Mouse (Mus musculus) hindbrain, embryonic 11.5 days (tissue): ENCODE measurements around the gene Etfa. TPM values are rescaled to one million over a fixed set of nuclear protein-coding genes. Genes with fewer than 3 reads are reported as not detected.

ENCODE experiments used
- ATAC-seq: fragments of 200-750 bp; cut with Nextera tagmentation; 2 replicates; pipeline ENCODE4 v1.8.0; 2017; ENCODE audit warnings: mild to moderate bottlenecking, moderate TSS enrichment, moderate library complexity; ENCODE audit not compliant: low FRiP score
- DNase-seq: peaks from one replicate; pipeline ENCODE4 v3.0.0-alpha.2; 2015; ENCODE audit warnings: low spot score
- H3K27ac ChIP-seq: fragments of 300-500 bp; sonication (generic); 2 replicates; pipeline ENCODE4 v1.5.1; 2014; ENCODE audit warnings: mild to moderate bottlenecking, low read depth, low read length
- H3K27me3 ChIP-seq: fragments of 300-500 bp; sonication (generic); 2 replicates; pipeline ENCODE4 v1.6.1; 2014; ENCODE audit warnings: mild to moderate bottlenecking, low read length, moderate library complexity, mixed read lengths; ENCODE audit not compliant: control insufficient read depth, insufficient read depth
- H3K36me3 ChIP-seq: fragments of 300-500 bp; sonication (generic); 2 replicates; pipeline ENCODE4 v1.6.1; 2014; ENCODE audit warnings: mild to moderate bottlenecking, low read length, moderate library complexity, mixed read lengths; ENCODE audit not compliant: control insufficient read depth, insufficient read depth
- H3K4me1 ChIP-seq: fragments of 300-500 bp; sonication (generic); replicated peaks from 2 replicates; pipeline ENCODE4 v1.6.1; 2014; ENCODE audit warnings: low read length, mixed read lengths; ENCODE audit not compliant: control insufficient read depth, insufficient read depth
- H3K4me2 ChIP-seq: fragments of 300-500 bp; sonication (generic); replicated peaks from 2 replicates; pipeline ENCODE4 v1.6.1; 2014; ENCODE audit warnings: mild to moderate bottlenecking, low read depth, low read length
- H3K4me3 ChIP-seq: fragments of 300-500 bp; sonication (generic); 2 replicates; pipeline ENCODE4 v1.5.1; 2014; ENCODE audit warnings: low read depth, low read length
- H3K9ac ChIP-seq: fragments of 300-500 bp; sonication (generic); 2 replicates; pipeline ENCODE4 v1.6.1; 2014; ENCODE audit warnings: low read depth, low read length
- H3K9me3 ChIP-seq: fragments of 300-500 bp; sonication (generic); 2 replicates; pipeline ENCODE4 v1.6.1; 2016; ENCODE audit warnings: low read length; ENCODE audit not compliant: control insufficient read depth
- WGBS: fragments of 180-500 bp; shearing (Covaris S2); extraction: QIAGEN DNeasy Blood & Tissue Kit; methylation state at CpG from one replicate; pipeline ENCODE4 v1.1.7; 2014; 5-methylcytosine and 5-hydroxymethylcytosine counted together
- polyA plus RNA-seq: library from polyadenylated mRNA; unstranded; fragments of >200 nt; fragmentation: Nextera tagmentation; extraction: Ambion mirVana; gene quantifications from 2 replicates; pipeline ENCODE4 v1.2.1, GENCODE M21; 2014

Etfa gene
- polyA plus RNA-seq, 1 experiment from 2014 or later = 131 TPM

DNA sequence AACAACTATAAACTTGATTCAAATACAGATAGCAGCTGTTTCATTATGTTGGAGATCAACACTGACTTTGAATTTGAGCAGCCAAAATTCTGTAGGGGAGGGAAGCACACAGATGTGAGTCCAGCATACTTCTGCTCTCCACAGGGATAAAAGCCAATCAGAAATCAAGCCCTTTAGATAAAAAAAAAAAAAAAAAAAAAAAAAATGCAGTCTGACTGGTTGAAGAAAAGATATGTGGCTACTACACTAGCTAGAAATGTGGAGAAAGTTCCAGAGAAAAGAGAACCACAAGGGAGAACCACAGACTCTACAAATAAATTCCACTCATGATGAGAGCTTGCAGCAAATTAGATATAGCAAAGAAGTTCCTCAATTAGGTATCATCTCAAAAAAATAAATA, 33.3 kb downstream of the Etfa start:
- Histone ChIP-seq H3K4me2 (no peak overlapping the region), H3K9ac (no peak overlapping the region), H3K27me3 (no peaks in the 10 kb centered on the region), H3K36me3 (no peaks in the 10 kb centered on the region), H3K4me1 (no peaks in the 10 kb centered on the region), H3K27ac (no peak overlapping the region), H3K9me3 (no peaks in the 10 kb centered on the region), H3K4me3 (no peak overlapping the region)
- ATAC-seq = no peak
- no peak for DNase-seq

DNA sequence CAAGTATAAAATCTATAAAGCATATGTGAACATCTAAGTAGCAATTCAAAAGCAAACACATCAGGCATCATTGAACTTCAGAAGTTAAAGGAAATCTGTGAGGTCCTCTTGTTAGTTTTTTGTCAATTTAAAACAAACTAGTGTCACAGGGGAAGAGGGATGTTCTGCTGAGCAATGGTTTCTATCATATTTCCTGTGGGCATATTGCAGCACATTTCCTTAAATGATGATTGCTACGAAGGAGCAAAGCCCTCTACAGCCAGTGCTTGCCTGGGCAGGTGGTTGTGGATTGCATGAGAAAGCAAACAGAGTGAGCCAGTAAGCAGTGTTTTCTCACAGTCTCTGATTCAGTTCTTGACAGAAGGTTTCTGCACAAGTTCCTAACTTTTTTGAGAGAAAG, 36.0 kb downstream of the Etfa start:
- ATAC-seq (no peak), DNase-seq (no peak)
- WGBS = 79% methylated on average over 1 of the region's 1 CpGs
- Histone ChIP-seq H3K27me3 (no peaks in the 10 kb centered on the region), H3K9ac (no peak overlapping the region), H3K4me3 (no peak overlapping the region), H3K4me1 (no peaks in the 10 kb centered on the region), H3K36me3 (no peaks in the 10 kb centered on the region), H3K9me3 (no peaks in the 10 kb centered on the region), H3K4me2 (no peak overlapping the region), H3K27ac (no peak overlapping the region)

DNA sequence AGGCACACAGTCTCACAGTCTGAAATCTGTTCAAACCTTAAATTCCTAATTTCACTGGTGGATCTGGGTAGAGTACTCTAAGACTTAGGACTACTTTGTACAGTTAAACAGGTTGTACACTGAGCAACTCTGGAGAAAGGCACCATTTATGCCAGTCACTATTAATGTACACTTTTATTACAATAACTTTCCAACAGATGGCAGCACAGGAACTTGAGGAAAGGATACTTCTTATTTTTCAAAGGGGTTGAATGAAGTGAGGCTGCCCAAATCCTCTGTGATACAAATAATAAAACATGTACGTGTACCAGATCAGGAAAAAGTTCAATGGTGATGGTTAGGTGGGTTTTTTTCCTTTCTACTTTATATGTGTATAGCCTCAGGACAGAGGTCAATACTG, 43.6 kb downstream of the Etfa start:
- H3K9ac ChIP-seq = no peak overlapping the region
- no peak for ATAC-seq
- H3K4me1 ChIP-seq = no peaks in the 10 kb centered on the region
- H3K27ac ChIP-seq = no peak overlapping the region
- H3K27me3 ChIP-seq = no peaks in the 10 kb centered on the region
- no peaks in the 10 kb centered on the region for H3K9me3 ChIP-seq
- no peaks in the 10 kb centered on the region for H3K36me3 ChIP-seq
- 85% methylated on average over 1 of the region's 1 CpGs for WGBS
- peak; percentile 30 for DNase-seq
- H3K4me3 ChIP-seq = no peak overlapping the region
- H3K4me2 ChIP-seq = no peak overlapping the region

DNA sequence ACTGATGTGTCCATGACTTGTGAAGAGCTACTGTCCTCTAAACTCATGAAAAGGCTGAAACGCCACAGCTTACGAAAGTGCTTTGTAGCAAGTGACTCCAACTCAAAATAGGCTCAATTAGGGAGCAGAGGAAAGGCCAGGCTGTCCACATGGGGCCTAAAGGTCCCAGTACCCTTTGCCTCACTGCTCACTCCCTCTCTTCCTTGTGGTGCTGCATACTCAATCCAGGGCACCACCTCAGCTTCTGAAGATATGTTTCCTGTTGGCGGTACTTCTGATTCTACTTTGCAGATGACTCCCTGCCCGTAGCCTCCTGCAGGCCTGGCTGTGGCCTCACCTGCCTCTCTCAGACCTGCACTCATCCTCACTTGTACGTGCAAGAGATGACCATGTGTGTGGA, 58.7 kb downstream of the Etfa start:
- H3K4me3 ChIP-seq = no peak overlapping the region
- H3K27me3 ChIP-seq = no peaks in the 10 kb centered on the region
- 96% methylated on average over 5 of the region's 5 CpGs for WGBS
- H3K27ac ChIP-seq = no peak overlapping the region
- ATAC-seq (no peak), DNase-seq (no peak)
- H3K4me1 ChIP-seq = no peaks in the 10 kb centered on the region
- no peak overlapping the region for H3K9ac ChIP-seq
- no peaks in the 10 kb centered on the region for H3K9me3 ChIP-seq
- no peak overlapping the region for H3K4me2 ChIP-seq
- H3K36me3 ChIP-seq = no peaks in the 10 kb centered on the region

DNA sequence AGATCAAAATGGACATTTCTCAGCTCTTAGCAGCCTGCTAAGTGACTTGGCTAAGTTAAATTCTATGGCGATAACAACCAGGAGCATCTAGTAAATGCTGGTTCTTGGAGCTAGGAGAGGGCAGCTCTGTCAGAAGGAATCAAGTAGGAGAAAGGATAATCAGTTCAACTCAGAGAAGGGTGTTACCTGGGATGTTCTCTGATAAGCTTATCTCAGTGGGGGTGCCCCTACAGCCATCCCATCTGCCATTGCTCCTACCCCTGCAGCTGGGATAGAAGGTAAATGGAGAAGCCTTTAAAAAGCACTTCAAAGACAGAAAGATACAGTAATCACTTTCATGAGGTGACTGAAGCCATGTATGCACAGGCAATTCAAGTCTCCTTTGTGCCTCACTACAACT, 59.1 kb downstream of the Etfa start:
- Histone ChIP-seq H3K36me3 (no peaks in the 10 kb centered on the region), H3K27ac (no peak overlapping the region), H3K9ac (no peak overlapping the region), H3K4me1 (no peaks in the 10 kb centered on the region), H3K27me3 (no peaks in the 10 kb centered on the region), H3K4me2 (no peak overlapping the region), H3K9me3 (no peaks in the 10 kb centered on the region), H3K4me3 (no peak overlapping the region)
- no peak for ATAC-seq
- 89% methylated on average over 1 of the region's 1 CpGs for WGBS
- DNase-seq = no peak

DNA sequence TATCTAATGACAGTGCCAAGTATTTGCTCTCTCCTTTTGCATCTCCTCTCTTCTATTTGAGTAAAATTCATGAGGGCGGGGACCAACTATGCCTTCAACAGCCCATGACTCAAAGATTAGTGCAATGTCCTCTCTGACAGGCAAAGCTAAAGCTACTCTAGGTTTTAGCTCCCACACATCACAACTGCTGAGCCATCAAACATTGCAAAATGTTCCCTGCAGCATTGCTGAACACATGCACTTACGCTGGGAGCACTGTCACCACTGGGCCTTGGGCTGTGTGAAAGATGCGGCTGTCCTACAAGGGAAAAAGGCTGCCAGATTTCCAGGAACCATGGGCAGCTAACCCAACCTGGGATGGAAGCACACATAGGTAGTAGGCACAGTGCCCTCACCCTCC, 60.6 kb downstream of the Etfa start:
- DNase-seq (no peak), ATAC-seq (no peak)
- H3K27me3 ChIP-seq = no peaks in the 10 kb centered on the region
- no peaks in the 10 kb centered on the region for H3K9me3 ChIP-seq
- no peak overlapping the region for H3K4me2 ChIP-seq
- no peaks in the 10 kb centered on the region for H3K36me3 ChIP-seq
- no peak overlapping the region for H3K9ac ChIP-seq
- no peak overlapping the region for H3K4me3 ChIP-seq
- H3K27ac ChIP-seq = no peak overlapping the region
- WGBS = 86% methylated on average over 3 of the region's 3 CpGs
- H3K4me1 ChIP-seq = no peaks in the 10 kb centered on the region

DNA sequence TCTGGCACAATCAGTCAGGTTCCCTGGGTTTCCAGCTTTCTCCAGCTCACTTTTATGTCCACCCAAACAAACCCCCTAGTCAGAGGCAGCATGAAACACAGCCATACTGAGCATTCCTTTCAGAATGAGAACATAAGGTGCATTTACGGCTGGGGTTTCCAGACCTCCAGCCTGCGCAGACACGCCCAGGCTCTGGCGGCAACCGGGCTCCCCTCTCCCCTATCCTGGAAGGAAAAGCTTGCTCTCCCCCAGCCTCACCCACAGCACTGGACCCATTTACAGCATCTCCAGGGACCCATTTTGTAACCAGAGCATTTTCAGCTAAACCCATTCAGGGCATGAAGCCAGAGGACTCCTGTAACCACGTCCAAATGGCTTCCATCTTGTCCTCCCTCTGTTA, 62.0 kb downstream of the Etfa start:
- Histone ChIP-seq H3K4me2 (no peak overlapping the region), H3K27ac (no peak overlapping the region), H3K36me3 (no peaks in the 10 kb centered on the region), H3K9me3 (no peaks in the 10 kb centered on the region), H3K27me3 (no peaks in the 10 kb centered on the region), H3K9ac (no peak overlapping the region), H3K4me3 (no peak overlapping the region), H3K4me1 (no peaks in the 10 kb centered on the region)
- ATAC-seq (no peak), DNase-seq (no peak)
- 85% methylated on average over 6 of the region's 6 CpGs for WGBS

DNA sequence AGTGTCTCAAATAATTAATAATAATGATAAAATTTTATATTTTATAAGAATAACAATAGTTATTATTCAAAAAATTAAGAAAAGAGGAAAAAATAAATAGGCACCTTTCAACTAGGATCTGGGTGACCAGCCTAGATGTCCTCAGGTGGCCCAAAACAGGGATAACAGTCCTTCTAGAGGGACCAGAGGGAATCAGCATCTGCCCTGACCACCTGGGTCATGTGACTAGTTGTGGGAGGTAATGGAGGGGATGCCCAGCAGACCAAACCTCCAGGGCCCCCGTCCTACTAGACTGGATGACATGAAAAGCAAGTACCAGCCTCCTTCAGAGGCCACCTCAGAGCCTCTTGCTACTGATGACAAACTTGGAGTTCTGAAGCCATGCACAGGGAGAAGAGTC, 62.9 kb downstream of the Etfa start:
- Histone ChIP-seq H3K4me2 (no peak overlapping the region), H3K27me3 (no peaks in the 10 kb centered on the region), H3K36me3 (no peaks in the 10 kb centered on the region), H3K9ac (no peak overlapping the region), H3K4me3 (no peak overlapping the region), H3K9me3 (no peaks in the 10 kb centered on the region), H3K27ac (no peak overlapping the region), H3K4me1 (no peaks in the 10 kb centered on the region)
- ATAC-seq = no peak
- 60% methylated on average over 1 of the region's 1 CpGs for WGBS
- no peak for DNase-seq

DNA sequence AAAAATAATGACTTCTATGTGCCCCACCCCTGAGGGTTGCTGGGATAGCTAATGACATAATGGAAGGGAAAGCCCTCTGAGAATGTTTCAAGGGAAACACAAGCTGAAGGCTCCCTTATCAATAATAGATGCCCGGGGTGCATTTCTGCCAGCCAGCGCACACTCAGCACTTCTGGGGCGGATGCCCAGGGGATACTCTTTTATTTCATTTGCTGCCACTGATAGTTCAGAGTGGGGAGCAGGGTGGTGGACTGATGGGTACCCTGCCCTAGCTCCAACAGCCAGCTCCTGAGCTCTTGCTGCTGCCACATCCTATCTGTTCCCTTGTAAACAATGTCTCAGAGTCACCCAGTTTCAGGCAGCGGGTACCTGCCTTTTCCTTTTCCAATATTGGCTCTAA, 64.5 kb downstream of the Etfa start:
- no peak overlapping the region for H3K9ac ChIP-seq
- no peak overlapping the region for H3K27ac ChIP-seq
- H3K4me2 ChIP-seq = no peak overlapping the region
- H3K27me3 ChIP-seq = no peaks in the 10 kb centered on the region
- no peaks in the 10 kb centered on the region for H3K36me3 ChIP-seq
- ATAC-seq (no peak), DNase-seq (no peak)
- 87% methylated on average over 4 of the region's 4 CpGs for WGBS
- no peaks in the 10 kb centered on the region for H3K9me3 ChIP-seq
- H3K4me1 ChIP-seq = no peaks in the 10 kb centered on the region
- H3K4me3 ChIP-seq = no peak overlapping the region
